Mouse (Mus musculus): ENCODE measurements at regions not wholly inside any gene's neighbourhood (a gene's known extent, or its start where the extent isn't known, plus 50 kb on each side); places are given as distances from the start of the nearest gene placed in this dataset.

DNA sequence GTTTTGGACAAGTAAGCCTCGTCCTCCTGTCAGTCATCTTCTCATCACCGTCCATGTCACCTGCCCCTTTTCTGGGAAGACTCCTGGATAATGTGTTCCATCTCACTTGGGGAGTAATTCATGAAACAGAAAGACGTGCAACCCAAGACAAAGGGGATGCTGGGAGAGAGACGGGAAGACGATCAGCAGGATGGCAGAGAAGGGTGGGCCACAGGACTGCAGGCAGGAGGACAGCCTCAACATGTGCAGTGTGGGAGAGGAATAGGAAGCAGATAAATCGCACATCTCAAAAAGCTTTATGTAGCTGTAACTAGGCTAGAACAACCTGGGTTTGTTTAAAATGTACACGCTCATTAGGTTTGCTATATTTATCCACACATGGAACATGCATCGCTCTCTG, 133.4 kb upstream of the Npvf start:
- Histone ChIP-seq H3K27ac (ENCODE audit: low read depth, low read length) (no peak overlapping the region), H3K4me3 (ENCODE audit: low read depth, low read length) (no peak overlapping the region), H3K27me3 (ENCODE audit: insufficient read depth, low read length) (no peaks in the 10 kb centered on the region), H3K9me3 (ENCODE audit: low read length) (no peaks in the 10 kb centered on the region), H3K36me3 (ENCODE audit: insufficient read depth) (no peaks in the 10 kb centered on the region), H3K4me2 (ENCODE audit: low read depth) (no peak overlapping the region), H3K4me1 (ENCODE audit: insufficient read depth) (peaks cover 10% of the 10 kb centered on the region), H3K9ac (no peak overlapping the region)
- ATAC-seq (no peak), DNase-seq (no peak)
- WGBS = 93% methylated on average over 8 of the region's 8 CpGs
- no peak for TF ChIP-seq CTCF (IDR thresholded peaks at IDR 0.05; ENCODE audit: low read depth)

DNA sequence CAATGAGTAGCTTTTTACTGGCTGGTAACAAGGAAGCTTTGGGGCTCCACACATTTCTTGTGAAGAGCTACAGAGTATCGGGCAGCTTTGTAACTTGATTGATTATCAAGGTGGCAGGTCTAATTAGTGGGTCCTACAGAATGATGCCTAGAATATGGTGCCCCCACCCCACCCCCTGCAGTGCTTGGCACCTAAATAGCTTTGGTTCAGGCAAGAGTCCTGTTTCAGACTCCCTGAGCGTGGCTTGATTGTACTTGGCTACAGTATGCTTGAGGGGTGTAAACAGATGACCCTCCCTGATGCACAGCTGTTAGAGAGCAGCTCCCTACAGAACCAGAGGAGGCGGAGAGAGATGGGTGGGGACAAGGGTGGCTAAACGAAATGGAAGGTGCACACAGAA, 145.7 kb upstream of the Npvf start:
- H3K9ac ChIP-seq = no peak overlapping the region
- no peaks in the 10 kb centered on the region for H3K36me3 ChIP-seq (ENCODE audit: insufficient read depth)
- no peaks in the 10 kb centered on the region for H3K9me3 ChIP-seq (ENCODE audit: low read length)
- DNase-seq (no peak), ATAC-seq (no peak)
- WGBS = 63% methylated on average over 4 of the region's 4 CpGs
- no peaks in the 10 kb centered on the region for H3K27me3 ChIP-seq (ENCODE audit: insufficient read depth, low read length)
- H3K27ac ChIP-seq (ENCODE audit: low read depth, low read length) = no peak overlapping the region
- no peak overlapping the region for H3K4me3 ChIP-seq (ENCODE audit: low read depth, low read length)
- no peak overlapping the region for H3K4me2 ChIP-seq (ENCODE audit: low read depth)
- no peak for TF ChIP-seq CTCF (IDR thresholded peaks at IDR 0.05; ENCODE audit: low read depth)
- H3K4me1 ChIP-seq (ENCODE audit: insufficient read depth) = peaks cover 3% of the 10 kb centered on the region; the same call in 1 of the 2 replicates

DNA sequence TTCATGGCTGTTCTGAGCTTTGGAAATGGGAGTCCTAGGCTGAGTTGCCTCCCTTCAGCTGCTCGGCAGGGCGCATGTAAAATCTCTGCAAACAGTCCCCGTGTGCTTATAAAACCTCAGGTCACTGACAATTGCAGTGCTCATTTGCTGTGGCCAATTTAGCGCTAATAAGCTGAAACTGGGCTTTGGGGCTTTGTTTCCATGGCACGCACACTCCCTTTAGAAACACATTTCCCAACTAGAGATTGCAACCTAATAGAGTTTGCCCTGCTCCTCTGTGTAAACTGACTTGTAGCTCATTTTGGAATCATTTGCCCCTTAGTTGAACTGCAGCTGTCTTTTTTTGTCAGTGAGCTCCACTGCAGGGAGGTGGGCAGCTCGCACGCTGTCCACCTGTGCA, 148.7 kb upstream of the Npvf start:
- H3K27ac ChIP-seq (ENCODE audit: low read depth, low read length) = no peak overlapping the region
- H3K4me3 ChIP-seq (ENCODE audit: low read depth, low read length) = no peak overlapping the region
- H3K9me3 ChIP-seq (ENCODE audit: low read length) = no peaks in the 10 kb centered on the region
- TF ChIP-seq CTCF (IDR thresholded peaks at IDR 0.05; ENCODE audit: low read depth) = no peak
- WGBS = 11% methylated on average over 7 of the region's 7 CpGs
- H3K4me2 ChIP-seq (ENCODE audit: low read depth) = no peak overlapping the region
- H3K4me1 ChIP-seq (ENCODE audit: insufficient read depth) = peaks cover 3% of the 10 kb centered on the region; the same call in 1 of the 2 replicates
- no peak overlapping the region for H3K9ac ChIP-seq
- H3K27me3 ChIP-seq (ENCODE audit: insufficient read depth, low read length) = peaks cover 3% of the 10 kb centered on the region; the same call in 1 of the 2 replicates
- H3K36me3 ChIP-seq (ENCODE audit: insufficient read depth) = no peaks in the 10 kb centered on the region
- DNase-seq (no peak), ATAC-seq (no peak)

DNA sequence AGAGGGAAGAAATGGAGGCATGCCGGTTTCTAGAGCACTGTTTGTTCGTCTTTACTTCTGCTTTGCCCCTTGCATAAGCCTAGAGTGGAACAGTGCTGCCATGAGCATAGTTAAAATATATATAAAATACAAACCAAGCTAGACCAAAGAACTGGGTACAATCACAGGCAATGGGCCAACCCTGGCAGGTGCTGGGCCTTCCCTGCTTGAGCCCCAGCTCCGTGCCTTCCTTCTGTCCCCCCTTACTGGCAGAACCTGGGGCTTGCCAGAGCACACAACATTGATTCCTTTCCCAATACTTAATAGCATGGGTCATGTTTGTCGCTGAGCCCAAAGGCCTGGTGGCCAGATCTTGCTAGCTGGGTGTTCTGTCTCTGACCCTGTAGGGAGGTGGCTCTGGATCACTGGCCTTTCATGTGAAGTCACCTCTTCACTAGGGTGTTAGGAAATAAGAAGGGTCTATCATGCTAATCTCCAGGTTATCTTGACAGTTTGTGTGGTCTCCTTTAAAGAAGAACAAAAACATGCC, 150.3 kb upstream of the Npvf start:
- Histone ChIP-seq H3K9me3 (ENCODE audit: low read length) (no peaks in the 10 kb centered on the region), H3K27me3 (ENCODE audit: insufficient read depth, low read length) (peaks cover 3% of the 10 kb centered on the region; the same call in 1 of the 2 replicates), H3K4me2 (ENCODE audit: low read depth) (no peak overlapping the region), H3K4me1 (ENCODE audit: insufficient read depth) (peaks cover 3% of the 10 kb centered on the region; the same call in 1 of the 2 replicates), H3K4me3 (ENCODE audit: low read depth, low read length) (no peak overlapping the region), H3K27ac (ENCODE audit: low read depth, low read length) (no peak overlapping the region), H3K9ac (no peak overlapping the region), H3K36me3 (ENCODE audit: insufficient read depth) (no peaks in the 10 kb centered on the region)
- 76% methylated on average over 4 of the region's 4 CpGs for WGBS
- ATAC-seq (no peak), DNase-seq (no peak)
- TF ChIP-seq CTCF (IDR thresholded peaks at IDR 0.05; ENCODE audit: low read depth) = no peak

DNA sequence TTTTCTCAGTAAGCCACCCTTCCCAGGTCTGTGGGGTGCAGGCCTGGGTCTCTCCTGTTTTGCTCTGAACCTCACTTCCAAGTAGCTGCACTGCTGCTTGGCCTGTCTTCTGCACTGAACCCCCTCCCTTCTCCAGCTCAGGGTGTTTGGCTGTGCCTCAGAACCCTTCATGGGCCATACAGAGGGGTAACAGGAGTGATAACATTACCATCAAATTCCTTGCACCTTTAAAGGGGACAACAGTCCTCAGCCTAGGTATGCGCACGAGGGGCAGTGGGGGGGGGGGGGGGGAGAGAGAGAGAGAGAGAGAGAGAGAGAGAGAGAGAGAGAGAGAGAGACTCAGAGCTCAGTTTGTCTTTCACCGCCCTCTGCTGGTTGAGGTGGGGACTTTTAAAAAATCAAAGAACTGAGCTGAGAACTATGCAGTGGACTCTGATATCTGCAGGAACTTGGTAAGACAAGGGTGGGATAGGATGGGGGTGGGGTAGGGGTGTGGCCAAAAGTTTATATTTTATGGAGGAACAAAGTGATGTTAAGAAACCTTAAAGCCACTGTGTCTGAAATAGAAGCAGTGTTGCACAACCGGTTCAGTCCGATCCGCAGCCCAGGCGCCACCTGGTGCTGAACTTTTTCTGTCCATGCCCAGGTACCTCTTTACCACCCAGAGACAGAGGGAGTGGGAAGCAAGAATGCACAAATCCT, 152.3 kb upstream of the Npvf start:
- WGBS = 15% methylated on average over 7 of the region's 7 CpGs
- Histone ChIP-seq H3K4me1 (ENCODE audit: insufficient read depth) (peaks cover 3% of the 10 kb centered on the region; the same call in 1 of the 2 replicates), H3K4me2 (ENCODE audit: low read depth) (no peak overlapping the region), H3K27me3 (ENCODE audit: insufficient read depth, low read length) (peaks cover 3% of the 10 kb centered on the region; the same call in 1 of the 2 replicates), H3K9ac (no peak overlapping the region), H3K36me3 (ENCODE audit: insufficient read depth) (no peaks in the 10 kb centered on the region), H3K9me3 (ENCODE audit: low read length) (no peaks in the 10 kb centered on the region), H3K27ac (ENCODE audit: low read depth, low read length) (no peak overlapping the region), H3K4me3 (ENCODE audit: low read depth, low read length) (no peak overlapping the region)
- TF ChIP-seq CTCF (IDR thresholded peaks at IDR 0.05; ENCODE audit: low read depth) = peak; percentile 63
- DNase-seq = peak; percentile 77
- ATAC-seq = peak; percentile 64

DNA sequence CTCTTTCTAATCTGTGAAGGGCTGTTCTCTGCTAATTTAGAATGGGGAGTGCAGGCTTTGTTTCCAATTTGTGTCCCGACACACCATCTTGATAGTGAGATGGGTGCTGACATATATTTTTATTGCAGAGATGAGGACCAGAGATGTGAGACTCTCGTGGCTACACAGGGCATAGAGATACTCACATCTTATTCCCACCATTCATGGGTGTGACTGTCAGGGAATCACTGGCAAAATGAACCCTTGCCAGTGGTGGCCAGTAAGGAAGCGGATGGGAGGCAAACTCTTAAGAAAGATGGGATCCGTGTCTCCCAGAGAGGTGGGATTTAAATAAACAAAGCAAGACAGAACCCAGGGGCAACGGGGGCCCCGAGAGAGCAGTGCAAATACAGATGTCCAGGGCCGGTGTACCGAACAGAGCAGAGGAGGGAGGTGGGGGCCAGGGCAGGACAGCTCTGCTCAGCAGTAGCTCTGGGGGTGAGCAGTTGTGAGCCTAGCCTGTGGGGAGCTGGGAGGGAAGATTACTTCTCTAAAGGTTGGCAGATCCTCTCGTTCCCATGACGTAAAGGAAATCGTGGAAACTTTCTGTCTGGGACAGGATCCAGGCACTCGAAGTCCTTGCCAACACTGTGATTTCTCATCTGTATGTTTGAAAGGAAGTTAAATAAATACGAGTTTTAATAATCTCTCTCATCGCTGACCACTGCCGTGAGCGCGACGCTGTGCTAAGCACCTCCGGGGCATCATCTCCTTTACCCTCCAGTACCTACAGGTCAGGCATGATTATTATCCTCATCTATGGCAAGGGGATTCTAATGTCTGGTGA, 153.2 kb upstream of the Npvf start:
- DNase-seq = no peak
- H3K9me3 ChIP-seq (ENCODE audit: low read length) = no peaks in the 10 kb centered on the region
- no peak overlapping the region for H3K4me2 ChIP-seq (ENCODE audit: low read depth)
- peak; percentile 21; the same call in 1 of the 2 replicates for ATAC-seq
- no peak for TF ChIP-seq CTCF (IDR thresholded peaks at IDR 0.05; ENCODE audit: low read depth)
- peaks cover 3% of the 10 kb centered on the region; the same call in 1 of the 2 replicates for H3K27me3 ChIP-seq (ENCODE audit: insufficient read depth, low read length)
- peaks cover 3% of the 10 kb centered on the region; the same call in 1 of the 2 replicates for H3K4me1 ChIP-seq (ENCODE audit: insufficient read depth)
- no peak overlapping the region for H3K9ac ChIP-seq
- 47% methylated on average over 19 of the region's 19 CpGs for WGBS
- H3K27ac ChIP-seq (ENCODE audit: low read depth, low read length) = no peak overlapping the region
- no peaks in the 10 kb centered on the region for H3K36me3 ChIP-seq (ENCODE audit: insufficient read depth)
- no peak overlapping the region for H3K4me3 ChIP-seq (ENCODE audit: low read depth, low read length)

All from forebrain, postnatal 0 days (tissue).